Mouse (Mus musculus): Measurements from ENCODE around the gene Scamp2.

DNA sequence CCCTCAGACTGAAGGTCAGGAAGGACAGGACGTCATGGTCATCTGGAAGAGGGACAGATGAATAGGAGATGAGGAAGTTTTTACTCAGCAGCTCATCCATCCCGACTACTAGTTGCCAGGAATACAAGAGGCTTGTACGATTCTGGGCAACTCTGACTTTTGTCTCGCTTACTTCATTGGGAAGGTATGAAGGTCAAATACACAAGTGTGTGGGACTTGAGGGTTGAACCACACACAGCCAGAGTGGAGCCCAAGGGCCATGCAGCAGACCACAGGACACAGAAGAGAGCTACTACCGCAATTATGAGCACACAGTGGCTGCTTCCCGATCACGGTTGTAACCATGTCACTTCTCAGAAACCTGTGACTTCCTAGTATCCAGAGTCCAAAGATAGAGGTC is 51.8 kb downstream of the Scamp2 start:
- TF ChIP-seq POLR2A (IDR thresholded peaks at IDR 0.05; ENCODE audit: low read depth, low read length) = no peak
- TF ChIP-seq CTCF (IDR thresholded peaks at IDR 0.05; ENCODE audit: extremely low read depth, insufficient read depth, insufficient read length, insufficient replicate concordance) = no peak

All from spleen, adult 2 months (tissue).